9 mouse cellular contexts compared by ENCODE assay signal in genomic region chr5:31810796-31811662, GRCm38 (mm10).
A peak's percentile ranks its signal among the peaks of the same experiment; 100 is the strongest.
DNase-seq lines count a peak whose midpoint lies in the region; ATAC-seq and TF ChIP-seq lines count a peak whose summit lies in the region.
"Had no signal": no experiment of that assay in that cellular context is flagged by ENCODE, and none has a peak within 500 bp of the region (broad histone marks: within the 10 kb centered on the region; RNA-seq: fewer than 3 reads in every experiment).

No protein-coding gene starts in this region.

- WGBS in kidney, embryonic 15.5 days: 21% methylated on average over 12 of the region's 12 CpGs

- no peak for DNase-seq in layer of hippocampus, adult 2 months (ENCODE audit: low spot score in 2 of 2)
- DNase-seq in layer of hippocampus, adult 9-10 months (ENCODE audit: low spot score): no peak
- DNase-seq in Muller cell, postnatal 12 days (ENCODE audit: inconsistent ontology term): peak; percentile 72
- peak; percentile 87 for DNase-seq in retina, postnatal 1 day
- DNase-seq in T-cell, adult 2 months (ENCODE audit: low spot score): no peak
- DNase-seq in urinary bladder, adult 2 months (ENCODE audit: low spot score): no peak

- no peaks in the 10 kb centered on the region for H3K36me3 ChIP-seq in kidney, embryonic 15.5 days
- H3K36me3 ChIP-seq: hindbrain, embryonic 15.5 days had no signal

- no peak overlapping the region for H3K4me3 ChIP-seq in layer of hippocampus, adult 2 months
- H3K4me3 ChIP-seq in kidney, embryonic 15.5 days (replicated peaks): no peak overlapping the region
- H3K4me3 ChIP-seq: hindbrain, embryonic 15.5 days had no signal

- H3K27ac ChIP-seq in layer of hippocampus, adult 2 months: peak overlapping the region; percentile 36; the same call in 1 of the 2 replicates
- H3K27ac ChIP-seq in kidney, embryonic 15.5 days: peak overlapping the region; percentile 81
- H3K27ac ChIP-seq: hindbrain, embryonic 15.5 days had no signal

- peak overlapping the region; percentile 31; the same call in 1 of the 2 replicates for H3K4me2 ChIP-seq in kidney, embryonic 15.5 days
- H3K4me2 ChIP-seq: hindbrain, embryonic 15.5 days had no signal

- ATAC-seq in granulocyte monocyte progenitor cell, adult 5-6 weeks (replicated peaks; ENCODE audit: poor library complexity, severe bottlenecking): peak; percentile 53
- peak; percentile 97 for ATAC-seq in kidney, embryonic 15.5 days (replicated peaks; ENCODE audit: low FRiP score)

- TF ChIP-seq CTCF in layer of hippocampus, adult 2 months (conservative IDR thresholded peaks at IDR 0.05): no peak

- H3K27me3 ChIP-seq in kidney, embryonic 15.5 days: no peaks in the 10 kb centered on the region
- H3K27me3 ChIP-seq: hindbrain, embryonic 15.5 days had no signal

- peaks cover 31% of the 10 kb centered on the region for H3K4me1 ChIP-seq in kidney, embryonic 15.5 days
- H3K4me1 ChIP-seq: hindbrain, embryonic 15.5 days had no signal

- no peak overlapping the region for H3K9ac ChIP-seq in kidney, embryonic 15.5 days
- H3K9ac ChIP-seq: hindbrain, embryonic 15.5 days had no signal

- H3K9me3 ChIP-seq in kidney, embryonic 15.5 days (replicated peaks): no peaks in the 10 kb centered on the region
- H3K9me3 ChIP-seq: hindbrain, embryonic 15.5 days had no signal

Comparison
In these comparisons a context has a peak if more than half of its experiments do, and no peak if none do; other contexts are left out.
1. DNase-seq: peak in Muller cell, postnatal 12 days (single experiment) and retina, postnatal 1 day (single experiment); none in layer of hippocampus, adult 2 months (0 of 2), layer of hippocampus, adult 9-10 months (single experiment), T-cell, adult 2 months (single experiment) and urinary bladder, adult 2 months (single experiment).